Mouse (Mus musculus) thymus, postnatal 10 days (tissue): Measurements from ENCODE around the gene Dmd.

ENCODE experiments used
- DNase-seq, 2 experiments: peaks; one replicate each; pipeline ENCODE4 v3.0.0; 2021; ENCODE audit warnings: low spot score in 2 of 2

Gene Dmd

GRCm38 (mm10) chrX:84364981-84365380, 1416.3 kb downstream of the Dmd start:
- no peak for DNase-seq

GRCm38 (mm10) chrX:84435608-84436007, 1486.9 kb downstream of the Dmd start:
- DNase-seq, result no peak

GRCm38 (mm10) chrX:84436556-84436955, 1487.9 kb downstream of the Dmd start:
- no peak for DNase-seq

- no peak for DNase-seq
Measured at GRCm38 (mm10) chrX:84442996-84443395, 1494.3 kb downstream of the Dmd start.

- no peak for DNase-seq
Measured at GRCm38 (mm10) chrX:84443985-84444384, 1495.3 kb downstream of the Dmd start.

GRCm38 (mm10) chrX:84444638-84445037, 1496.0 kb downstream of the Dmd start:
- no peak for DNase-seq

GRCm38 (mm10) chrX:84454473-84454872, 1505.8 kb downstream of the Dmd start:
- DNase-seq, result peak in 1 of 2 experiments; percentile 12

GRCm38 (mm10) chrX:84514650-84515366, 1566.1 kb downstream of the Dmd start:
- DNase-seq, result no peak

- no peak for DNase-seq
Measured at GRCm38 (mm10) chrX:84551995-84552394, 1603.3 kb downstream of the Dmd start.

- no peak for DNase-seq
Measured at GRCm38 (mm10) chrX:84553441-84553840, 1604.8 kb downstream of the Dmd start.

GRCm38 (mm10) chrX:84598476-84598875, 1649.8 kb downstream of the Dmd start:
- DNase-seq, result no peak

GRCm38 (mm10) chrX:84640446-84640845, 1691.8 kb downstream of the Dmd start:
- DNase-seq, result no peak

GRCm38 (mm10) chrX:84747683-84748082, 1799.0 kb downstream of the Dmd start:
- DNase-seq, result no peak

GRCm38 (mm10) chrX:84860012-84860647, 1911.5 kb downstream of the Dmd start:
- DNase-seq, result no peak

GRCm38 (mm10) chrX:84873090-84873489, 1924.4 kb downstream of the Dmd start:
- DNase-seq, result no peak

- DNase-seq, result no peak
Measured at GRCm38 (mm10) chrX:84878125-84878524, 1929.5 kb downstream of the Dmd start.

GRCm38 (mm10) chrX:84932715-84933473, 1984.2 kb downstream of the Dmd start:
- no peak for DNase-seq

GRCm38 (mm10) chrX:84960557-84960956, 2011.9 kb downstream of the Dmd start:
- DNase-seq, result no peak

- no peak for DNase-seq
Measured at GRCm38 (mm10) chrX:84960972-84961371, 2012.3 kb downstream of the Dmd start.

GRCm38 (mm10) chrX:85008304-85008703, 2059.6 kb downstream of the Dmd start:
- DNase-seq, result no peak

- no peak for DNase-seq
Measured at GRCm38 (mm10) chrX:85041466-85042058, 2092.9 kb downstream of the Dmd start.

- no peak for DNase-seq
Measured at GRCm38 (mm10) chrX:85046631-85047030, 2098.0 kb downstream of the Dmd start.
